Mouse (Mus musculus): ENCODE measurements around the gene Gm609. TPM values are rescaled to one million over a fixed set of nuclear protein-coding genes. Genes with fewer than 3 reads are reported as not detected.

Gm609 gene
- not detected in 2 replicates for polyA plus RNA-seq (2012)

DNA sequence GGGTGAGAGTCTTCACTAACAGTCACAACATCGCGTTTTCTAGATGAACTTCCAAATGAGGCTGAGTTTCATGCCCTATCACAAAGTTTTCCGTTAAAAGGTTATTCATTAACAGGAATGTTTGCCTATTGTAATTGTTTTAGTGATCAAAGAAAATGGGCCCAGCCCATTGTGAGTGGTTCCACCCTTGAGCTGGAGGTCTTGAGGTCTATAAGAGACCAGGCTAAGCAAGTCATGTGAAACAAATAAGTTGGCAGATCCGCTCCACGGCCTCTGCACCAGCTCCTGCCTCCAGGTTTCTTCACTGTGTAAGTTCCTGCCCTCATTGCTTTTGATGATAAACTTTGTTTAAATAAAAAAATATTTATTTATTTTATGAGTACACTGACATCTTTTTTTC lies at the start of gene Gm609:
TSS of gene Gm609 (minus strand) at position 43 of the 400 bp plus-strand sequence.
- TF ChIP-seq GATA1 (IDR thresholded peaks at IDR 0.05; ENCODE audit: low read length) = no peak

DNA sequence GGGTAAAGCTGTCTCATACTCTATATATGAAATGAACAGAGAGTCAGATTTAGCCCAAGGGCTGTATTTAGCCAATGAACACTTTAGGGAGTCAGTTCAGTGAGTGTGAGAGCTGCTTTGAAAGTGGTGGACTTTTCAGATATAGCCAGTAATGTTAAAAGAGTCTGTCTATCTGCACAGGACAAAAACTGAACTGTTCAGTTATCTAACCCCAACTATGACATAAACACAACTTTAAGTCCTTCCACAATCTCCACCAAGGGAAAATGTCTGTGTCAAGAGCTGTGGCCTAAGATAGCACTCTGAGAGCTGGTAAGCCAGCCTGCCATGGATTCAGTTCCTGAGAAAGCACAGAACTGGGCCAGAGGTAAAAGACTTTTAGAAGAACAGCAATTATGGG lies 49.3 kb upstream of the Gm609 start:
- no peak for TF ChIP-seq GATA1 (IDR thresholded peaks at IDR 0.05; ENCODE audit: low read length)

GRCm38 (mm10) chr16:45535009-45535408 lies 42.2 kb upstream of the Gm609 start, which contains the start of gene Slc9c1:
Gene Slc9c1 (plus strand): TSS chr16:45535309.
- no peak for TF ChIP-seq GATA1 (IDR thresholded peaks at IDR 0.05; ENCODE audit: low read length)

DNA sequence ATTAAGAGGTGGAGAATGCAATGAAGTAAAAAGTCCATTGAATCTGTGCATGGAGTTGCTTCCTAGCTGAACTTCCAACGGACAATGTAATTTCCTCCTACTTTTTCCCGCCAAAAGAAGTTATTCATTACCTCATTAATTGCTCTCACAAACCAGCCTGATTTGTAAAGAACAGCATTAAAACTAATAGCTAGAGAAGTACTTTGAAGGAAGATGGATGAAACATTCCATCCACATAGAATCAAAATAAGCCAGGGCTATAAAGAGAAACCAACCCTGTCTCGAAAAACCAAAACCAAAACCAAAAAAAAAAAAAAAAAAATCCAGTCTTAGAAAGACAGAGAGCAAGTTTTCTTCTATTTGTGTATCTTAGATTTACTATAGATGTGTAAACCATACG lies 39.2 kb upstream of the Gm609 start, which contains the start of gene Gm17783:
TSS of gene Gm17783 (minus strand) at position 101 of the 400 bp plus-strand sequence.
- TF ChIP-seq GATA1 (IDR thresholded peaks at IDR 0.05; ENCODE audit: low read length) = no peak

GRCm38 (mm10) chr16:45525551-45525950 lies 32.8 kb upstream of the Gm609 start:
- TF ChIP-seq GATA1 (IDR thresholded peaks at IDR 0.05; ENCODE audit: low read length) = no peak

- no peak for TF ChIP-seq GATA1 (IDR thresholded peaks at IDR 0.05; ENCODE audit: low read length)
Measured at GRCm38 (mm10) chr16:45495326-45495725, 2.6 kb upstream of the Gm609 start.

- TF ChIP-seq GATA1 (IDR thresholded peaks at IDR 0.05; ENCODE audit: low read length) = no peak
Measured at GRCm38 (mm10) chr16:45476991-45477390, 15.8 kb downstream of the Gm609 start.

DNA sequence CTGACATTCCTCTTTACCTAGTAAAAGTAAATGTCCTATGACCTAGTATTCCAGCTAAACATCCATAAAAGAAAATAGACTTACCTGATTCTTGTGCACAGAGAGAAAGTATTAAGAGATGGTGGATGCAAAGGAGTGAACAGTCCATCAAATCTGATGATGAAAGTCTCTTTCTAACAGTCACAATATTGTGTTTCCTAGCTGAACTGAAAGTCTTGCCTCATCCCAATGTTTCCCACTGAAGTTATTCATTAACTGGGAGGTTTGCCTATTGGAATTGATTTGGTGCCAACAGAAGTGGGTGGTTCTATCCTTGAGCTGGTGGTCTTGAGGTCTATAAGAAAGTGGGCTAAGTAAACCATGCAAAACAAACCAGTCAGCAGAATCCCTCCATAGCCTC lies 38.0 kb downstream of the Gm609 start:
- TF ChIP-seq GATA1 (IDR thresholded peaks at IDR 0.05; ENCODE audit: low read length) = no peak

GRCm38 (mm10) chr16:45437230-45437739 lies 55.5 kb downstream of the Gm609 start:
- no peak for TF ChIP-seq GATA1 (IDR thresholded peaks at IDR 0.05; ENCODE audit: low read length)

GRCm38 (mm10) chr16:45435591-45435990 lies 57.2 kb downstream of the Gm609 start:
- TF ChIP-seq GATA1 (IDR thresholded peaks at IDR 0.05; ENCODE audit: low read length) = no peak

GRCm38 (mm10) chr16:45427651-45428050 lies 65.1 kb downstream of the Gm609 start:
- TF ChIP-seq GATA1 (IDR thresholded peaks at IDR 0.05; ENCODE audit: low read length) = no peak

DNA sequence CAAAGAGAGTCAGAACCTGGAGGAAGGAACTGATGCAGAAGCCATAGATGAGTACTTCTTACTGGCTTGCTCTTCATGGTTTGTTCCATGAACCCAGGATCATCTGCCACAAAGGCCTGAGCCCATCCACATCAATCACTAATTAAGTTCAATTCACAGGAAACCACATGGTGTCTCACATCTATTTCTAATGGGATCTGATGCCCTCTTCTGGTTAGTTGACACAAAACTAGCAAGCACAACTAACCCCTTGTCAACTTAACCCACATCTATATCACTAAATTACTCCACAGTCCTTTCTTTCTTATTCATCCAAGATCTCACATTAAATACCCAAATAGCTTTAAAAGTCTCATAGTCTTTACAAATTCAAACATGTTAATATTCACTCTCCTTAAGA lies 79.3 kb downstream of the Gm609 start:
- TF ChIP-seq GATA1 (IDR thresholded peaks at IDR 0.05; ENCODE audit: low read length) = no peak

GRCm38 (mm10) chr16:45408425-45409063 lies 84.2 kb downstream of the Gm609 start, which contains the start of gene Cd200:
Gene Cd200 (minus strand): TSS chr16:45409053.
- no peak for TF ChIP-seq GATA1 (IDR thresholded peaks at IDR 0.05; ENCODE audit: low read length)

DNA sequence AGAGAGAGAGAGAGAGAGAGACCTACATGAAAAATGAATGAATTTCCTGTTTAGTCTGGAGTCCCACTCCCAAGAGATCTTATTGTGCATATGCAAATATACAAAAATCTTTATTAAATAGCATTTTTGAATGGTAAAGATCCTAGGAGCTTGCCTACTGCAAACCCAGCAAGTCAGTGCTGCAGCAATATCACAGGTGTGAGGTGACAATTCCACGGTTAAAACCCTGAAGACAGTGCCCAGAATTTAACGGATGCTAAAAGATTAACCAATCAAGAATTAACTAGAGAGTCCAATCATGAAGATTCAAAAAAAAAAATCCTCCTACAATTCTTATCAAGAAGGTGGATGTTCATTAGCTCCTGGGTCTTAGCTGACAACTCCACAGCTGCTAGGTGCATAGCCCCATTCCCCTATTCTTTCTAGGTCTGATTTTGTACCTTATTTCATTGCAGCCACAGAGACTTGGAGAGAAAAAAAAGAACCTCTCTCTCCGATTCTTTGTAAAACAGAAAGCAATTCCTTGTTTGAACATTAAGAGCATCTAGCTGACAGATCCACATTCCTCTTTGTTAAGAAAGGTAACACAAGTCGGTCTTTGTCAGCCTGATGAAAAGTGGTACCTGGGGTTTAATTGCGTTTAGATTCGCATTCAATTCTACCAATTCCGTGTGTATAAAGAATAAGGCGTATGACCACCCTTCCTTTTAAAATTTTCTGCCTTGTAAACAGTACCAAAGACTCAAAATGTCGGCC lies 84.9 kb downstream of the Gm609 start:
- no peak for TF ChIP-seq GATA1 (IDR thresholded peaks at IDR 0.05; ENCODE audit: low read length)

GRCm38 (mm10) chr16:45407091-45407490 lies 85.7 kb downstream of the Gm609 start:
- no peak for TF ChIP-seq GATA1 (IDR thresholded peaks at IDR 0.05; ENCODE audit: low read length)

GRCm38 (mm10) chr16:45402951-45403350 lies 89.8 kb downstream of the Gm609 start:
- no peak for TF ChIP-seq GATA1 (IDR thresholded peaks at IDR 0.05; ENCODE audit: low read length)
